Mouse (Mus musculus) megakaryocyte, embryonic 14.5 days (primary cell): ENCODE data around the gene Snrk.

Experiments used
- FLI1 ChIP-seq: IDR thresholded peaks from 2 replicates; pipeline ENCODE4 v1.6.1; 2012; ENCODE audit warnings: low read length, inconsistent platforms, mixed read lengths
- GATA1 ChIP-seq: IDR thresholded peaks from 3 replicates; pipeline ENCODE4 v1.6.1; 2012; ENCODE audit warnings: mixed read lengths, low read length, inconsistent platforms, borderline replicate concordance

DNA sequence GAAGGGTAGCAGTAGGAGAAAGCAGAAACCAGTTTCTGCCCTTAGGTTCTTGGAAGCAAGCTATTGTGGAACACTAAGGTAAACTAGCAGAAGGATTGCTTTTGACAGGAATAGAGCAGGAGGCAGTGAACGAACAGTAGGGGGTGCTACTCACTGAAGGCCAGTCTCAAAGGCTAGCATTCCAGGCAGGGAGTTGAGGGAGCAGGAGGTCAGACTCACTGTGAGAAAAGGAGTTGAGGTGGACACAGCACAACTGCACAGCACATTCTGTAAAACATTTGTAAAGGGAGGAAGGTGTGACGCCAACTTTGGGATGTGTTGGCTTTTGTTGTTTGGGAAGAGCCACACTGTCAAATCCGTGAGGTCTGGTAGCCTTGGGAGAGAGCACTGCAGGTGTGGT, 3.0 kb downstream of the Snrk start:
- no peak for TF ChIP-seq GATA1
- TF ChIP-seq FLI1: no peak
